Mouse (Mus musculus) embryonic facial prominence, embryonic 15.5 days (tissue): Measurements from ENCODE around the gene Cmas. TPM values are rescaled to one million over a fixed set of nuclear protein-coding genes. Genes with fewer than 3 reads are reported as not detected.

Source experiments
- ATAC-seq: fragments of 200-750 bp; cut with Nextera tagmentation; 2 replicates; pipeline ENCODE4 v1.8.0; 2017; ENCODE audit warnings: low read depth, moderate TSS enrichment; ENCODE audit not compliant: insufficient number of reproducible peaks, low FRiP score, low TSS enrichment
- H3K27ac ChIP-seq: fragments of 300-500 bp; sonication (generic); replicated peaks from 2 replicates; pipeline ENCODE4 v1.5.1; 2015; ENCODE audit warnings: mild to moderate bottlenecking, inconsistent platforms
- H3K27me3 ChIP-seq: fragments of 300-500 bp; sonication (generic); 2 replicates; pipeline ENCODE4 v1.6.1; 2015; ENCODE audit warnings: inconsistent platforms
- H3K36me3 ChIP-seq: fragments of 300-500 bp; sonication (generic); 2 replicates; pipeline ENCODE4 v1.6.1; 2015; ENCODE audit warnings: mild to moderate bottlenecking, inconsistent platforms
- H3K4me1 ChIP-seq: fragments of 300-500 bp; sonication (generic); 2 replicates; pipeline ENCODE4 v1.6.1; 2015; ENCODE audit warnings: inconsistent platforms
- H3K4me2 ChIP-seq: fragments of 300-500 bp; sonication (generic); replicated peaks from 2 replicates; pipeline ENCODE4 v1.6.1; 2015; ENCODE audit warnings: mild to moderate bottlenecking, inconsistent platforms
- H3K4me3 ChIP-seq: fragments of 300-500 bp; sonication (generic); replicated peaks from 2 replicates; pipeline ENCODE4 v1.5.1; 2015; ENCODE audit warnings: mild to moderate bottlenecking, inconsistent platforms
- H3K9ac ChIP-seq: fragments of 300-500 bp; sonication (generic); 2 replicates; pipeline ENCODE4 v1.6.1; 2015; ENCODE audit warnings: inconsistent platforms
- H3K9me3 ChIP-seq: fragments of 300-500 bp; sonication (generic); replicated peaks from 2 replicates; pipeline ENCODE4 v1.6.1; 2016; ENCODE audit warnings: inconsistent platforms
- WGBS: fragments of 180-500 bp; shearing (Covaris S2); methylation state at CpG from one replicate; pipeline ENCODE4 v1.1.7; 2015; 5-methylcytosine and 5-hydroxymethylcytosine counted together
- polyA plus RNA-seq: library from polyadenylated mRNA; unstranded; fragments of >200 nt; fragmentation: Nextera tagmentation; extraction: Ambion mirVana; gene quantifications from 2 replicates; pipeline ENCODE4 v1.2.1, GENCODE M21; 2015

Gene Cmas
- polyA plus RNA-seq, 1 experiment from 2014 or later: 83.5 TPM

GRCm38 (mm10) chr6:142795087-142795486, 38.6 kb downstream of the Cmas start:
- no peak for ATAC-seq
- WGBS: 81% methylated on average over 9 of the region's 9 CpGs

DNA sequence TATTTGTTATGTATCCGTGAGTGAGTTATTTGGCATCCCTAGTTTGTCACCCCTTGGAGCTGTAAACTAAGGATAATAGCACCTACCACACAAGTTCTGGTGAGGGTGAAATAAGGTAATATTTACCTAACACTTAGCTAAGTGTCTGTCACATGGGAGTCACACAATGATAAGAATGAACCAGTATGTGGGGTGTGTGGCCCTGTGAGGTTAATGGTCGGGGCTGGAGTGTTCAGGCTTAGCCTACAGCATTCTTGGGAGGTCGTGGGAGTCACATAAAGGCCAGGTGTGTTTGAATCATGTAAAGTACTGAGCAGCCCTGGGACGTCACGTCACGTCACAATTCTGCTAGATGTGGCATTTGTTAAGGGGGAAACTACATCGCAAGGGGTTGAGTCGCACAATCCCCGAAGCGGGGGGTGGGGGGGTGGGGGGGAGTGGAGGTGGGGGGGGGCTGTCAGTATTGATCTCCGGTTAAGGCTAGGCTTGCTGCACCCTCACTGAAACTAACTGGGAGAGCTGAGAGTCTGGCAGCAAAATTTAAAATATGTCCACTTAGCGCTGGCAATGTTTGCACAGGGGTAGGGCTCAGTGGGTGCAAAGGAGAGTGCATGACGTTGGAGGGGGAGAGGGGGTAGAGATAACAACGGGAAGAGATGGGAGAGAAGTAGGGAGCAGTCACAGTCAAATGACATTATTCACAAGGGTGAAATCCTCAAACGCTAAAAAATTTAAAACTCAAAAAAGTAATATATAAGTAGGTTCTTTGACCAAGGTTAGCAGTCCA, 39.4 kb downstream of the Cmas start:
- H3K27ac ChIP-seq: no peak overlapping the region
- no peak overlapping the region for H3K4me2 ChIP-seq
- no peaks in the 10 kb centered on the region for H3K36me3 ChIP-seq
- 73% methylated on average over 15 of the region's 15 CpGs for WGBS
- H3K27me3 ChIP-seq: no peaks in the 10 kb centered on the region
- H3K4me3 ChIP-seq: no peak overlapping the region
- peaks cover 4% of the 10 kb centered on the region; the same call in 1 of the 2 replicates for H3K4me1 ChIP-seq
- H3K9me3 ChIP-seq: no peaks in the 10 kb centered on the region
- H3K9ac ChIP-seq: no peak overlapping the region
- ATAC-seq: no peak

More at GRCm38 (mm10) chr6:142795087-142795486, 38.6 kb downstream of the Cmas start:
- Histone ChIP-seq H3K27ac (no peak overlapping the region), H3K4me3 (no peak overlapping the region), H3K9ac (no peak overlapping the region), H3K4me2 (no peak overlapping the region), H3K4me1 (peaks cover 4% of the 10 kb centered on the region; the same call in 1 of the 2 replicates), H3K36me3 (no peaks in the 10 kb centered on the region), H3K9me3 (no peaks in the 10 kb centered on the region), H3K27me3 (no peaks in the 10 kb centered on the region)

DNA sequence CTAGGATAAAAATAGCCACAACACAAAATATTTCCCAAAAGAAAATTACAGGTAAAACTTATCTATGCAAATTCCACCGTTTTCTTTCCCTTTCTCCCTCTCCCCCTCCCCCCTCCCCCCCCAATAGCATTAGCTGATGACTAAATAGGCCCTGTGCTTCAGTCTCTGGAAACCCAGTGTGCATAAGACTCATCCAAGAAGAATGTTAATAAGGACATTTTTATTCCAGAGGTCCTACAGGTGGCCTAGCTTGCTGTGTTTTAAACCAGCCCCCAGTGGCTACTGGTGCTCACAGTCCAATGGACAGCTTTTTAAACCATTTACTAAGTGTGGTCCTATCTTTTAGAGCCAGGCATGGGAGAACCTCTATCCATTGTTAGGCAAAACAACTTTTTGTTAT, 41.5 kb downstream of the Cmas start:
- Histone ChIP-seq H3K4me1 (0 out of 2 replicates have a peak, but pooled peaks cover 7% of the 10 kb centered on the region), H3K9me3 (no peaks in the 10 kb centered on the region), H3K4me3 (no peak overlapping the region), H3K9ac (no peak overlapping the region), H3K27me3 (no peaks in the 10 kb centered on the region), H3K27ac (no peak overlapping the region), H3K36me3 (no peaks in the 10 kb centered on the region), H3K4me2 (no peak overlapping the region)
- ATAC-seq: no peak
- WGBS: 88% methylated on average over 1 of the region's 1 CpGs

DNA sequence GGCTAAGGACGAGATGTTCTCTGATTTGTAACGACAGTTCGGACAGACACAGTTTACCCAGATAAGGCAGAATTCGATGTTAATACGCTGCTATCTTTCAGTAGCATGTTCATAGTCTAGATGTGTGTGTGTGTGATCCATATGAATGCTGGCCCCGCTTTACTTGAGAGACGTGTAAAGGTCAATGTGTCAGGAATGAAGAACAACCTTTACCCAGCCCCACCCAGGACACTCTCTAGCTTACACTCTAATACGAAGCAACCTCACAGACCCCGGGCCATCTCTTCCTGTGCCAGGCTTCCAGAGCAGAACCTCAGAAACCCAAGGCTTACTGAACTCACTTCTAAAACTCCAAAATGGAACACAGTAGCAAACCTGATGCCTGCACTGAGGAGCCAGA, 42.4 kb downstream of the Cmas start:
- 89% methylated on average over 9 of the region's 9 CpGs for WGBS
- no peak overlapping the region for H3K4me2 ChIP-seq
- no peak for ATAC-seq
- H3K36me3 ChIP-seq: no peaks in the 10 kb centered on the region
- H3K9ac ChIP-seq: no peak overlapping the region
- no peaks in the 10 kb centered on the region for H3K9me3 ChIP-seq
- no peaks in the 10 kb centered on the region for H3K27me3 ChIP-seq
- no peak overlapping the region for H3K27ac ChIP-seq
- H3K4me3 ChIP-seq: no peak overlapping the region
- H3K4me1 ChIP-seq: 0 out of 2 replicates have a peak, but pooled peaks cover 7% of the 10 kb centered on the region

GRCm38 (mm10) chr6:142799704-142800374, 43.4 kb downstream of the Cmas start:
- Histone ChIP-seq H3K4me1 (0 out of 2 replicates have a peak, but pooled peaks cover 7% of the 10 kb centered on the region), H3K36me3 (no peaks in the 10 kb centered on the region), H3K27ac (no peak overlapping the region), H3K27me3 (no peaks in the 10 kb centered on the region), H3K9ac (no peak overlapping the region), H3K9me3 (no peaks in the 10 kb centered on the region), H3K4me3 (no peak overlapping the region), H3K4me2 (no peak overlapping the region)
- 70% methylated on average over 7 of the region's 7 CpGs for WGBS
- no peak for ATAC-seq

DNA sequence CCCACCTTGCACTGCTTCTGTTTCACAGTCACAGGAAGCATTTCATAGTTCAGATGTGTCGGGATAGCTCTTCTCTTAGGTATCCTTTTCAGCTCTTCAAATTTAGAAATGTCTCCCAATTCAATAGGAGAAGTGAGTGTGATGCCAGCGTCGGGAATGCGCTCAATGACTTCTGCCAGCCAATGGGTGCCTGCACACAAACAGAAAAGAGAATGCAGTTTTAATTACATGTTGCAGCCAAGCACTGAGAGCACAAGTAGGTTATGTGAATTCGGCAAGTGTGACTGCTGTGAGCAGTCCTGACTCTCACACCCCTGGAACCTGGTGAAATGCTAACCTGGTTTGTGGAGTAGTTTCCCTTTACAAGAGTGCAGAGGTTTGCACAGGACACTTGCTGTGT, 45.2 kb downstream of the Cmas start:
- WGBS: 76% methylated on average over 5 of the region's 5 CpGs
- ATAC-seq: no peak
- no peak overlapping the region for H3K9ac ChIP-seq

GRCm38 (mm10) chr6:142802617-142803525, 46.4 kb downstream of the Cmas start:
- no peak overlapping the region for H3K9ac ChIP-seq
- 31% methylated on average over 11 of the region's 11 CpGs for WGBS
- H3K9me3 ChIP-seq: no peaks in the 10 kb centered on the region
- H3K4me2 ChIP-seq: no peak overlapping the region
- H3K27me3 ChIP-seq: no peaks in the 10 kb centered on the region
- H3K4me1 ChIP-seq: 0 out of 2 replicates have a peak, but pooled peaks cover 7% of the 10 kb centered on the region
- H3K4me3 ChIP-seq: no peak overlapping the region
- H3K36me3 ChIP-seq: no peaks in the 10 kb centered on the region
- no peak for ATAC-seq
- H3K27ac ChIP-seq: no peak overlapping the region

More for the DNA sequence above, 45.2 kb downstream of the Cmas start:
- Histone ChIP-seq H3K27me3 (no peaks in the 10 kb centered on the region), H3K4me2 (no peak overlapping the region), H3K27ac (no peak overlapping the region), H3K4me1 (0 out of 2 replicates have a peak, but pooled peaks cover 7% of the 10 kb centered on the region), H3K4me3 (no peak overlapping the region), H3K9me3 (no peaks in the 10 kb centered on the region), H3K36me3 (no peaks in the 10 kb centered on the region)

DNA sequence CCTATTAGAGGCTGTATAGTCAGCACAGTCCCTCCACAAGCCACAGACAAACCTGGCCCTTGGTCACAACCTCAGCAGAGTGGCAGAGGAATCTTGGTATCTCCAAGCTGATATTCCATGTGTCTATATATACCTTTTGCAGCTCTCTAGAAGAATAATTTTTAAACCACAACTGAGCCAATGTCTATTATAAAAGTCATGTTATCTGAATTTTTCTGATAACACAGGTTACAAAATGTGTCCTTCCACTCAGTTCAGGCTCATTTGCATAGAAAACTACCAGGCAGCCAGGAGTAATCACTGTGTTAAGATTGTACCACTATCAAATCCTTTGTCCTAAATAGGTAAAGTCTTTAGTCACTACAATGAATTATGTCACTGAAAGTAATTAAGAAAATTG, 47.9 kb downstream of the Cmas start, which contains the start of gene Sult6b2:
Sult6b2 (minus strand) TSS at position 101 of the 400 bp plus-strand sequence.
- Histone ChIP-seq H3K27me3 (no peaks in the 10 kb centered on the region), H3K4me3 (no peak within 1 kb of the TSS), H3K4me1 (0 out of 2 replicates have a peak, but pooled peaks cover 7% of the 10 kb centered on the region), H3K9me3 (no peaks in the 10 kb centered on the region), H3K9ac (no peak within 1 kb of the TSS), H3K4me2 (no peak within 1 kb of the TSS), H3K36me3 (no peaks in the 10 kb centered on the region), H3K27ac (no peak within 1 kb of the TSS)
- ATAC-seq: no peak

- Histone ChIP-seq H3K36me3 (no peaks in the 10 kb centered on the region), H3K4me2 (no peak overlapping the region), H3K4me3 (no peak overlapping the region), H3K9me3 (no peaks in the 10 kb centered on the region), H3K9ac (no peak overlapping the region), H3K4me1 (0 out of 2 replicates have a peak, but pooled peaks cover 7% of the 10 kb centered on the region), H3K27ac (no peak overlapping the region), H3K27me3 (no peaks in the 10 kb centered on the region)
- 66% methylated on average over 4 of the region's 4 CpGs for WGBS
- no peak for ATAC-seq
These were observed 49.8 kb downstream of the Cmas start for GRCm38 (mm10) chr6:142806326-142806725.

DNA sequence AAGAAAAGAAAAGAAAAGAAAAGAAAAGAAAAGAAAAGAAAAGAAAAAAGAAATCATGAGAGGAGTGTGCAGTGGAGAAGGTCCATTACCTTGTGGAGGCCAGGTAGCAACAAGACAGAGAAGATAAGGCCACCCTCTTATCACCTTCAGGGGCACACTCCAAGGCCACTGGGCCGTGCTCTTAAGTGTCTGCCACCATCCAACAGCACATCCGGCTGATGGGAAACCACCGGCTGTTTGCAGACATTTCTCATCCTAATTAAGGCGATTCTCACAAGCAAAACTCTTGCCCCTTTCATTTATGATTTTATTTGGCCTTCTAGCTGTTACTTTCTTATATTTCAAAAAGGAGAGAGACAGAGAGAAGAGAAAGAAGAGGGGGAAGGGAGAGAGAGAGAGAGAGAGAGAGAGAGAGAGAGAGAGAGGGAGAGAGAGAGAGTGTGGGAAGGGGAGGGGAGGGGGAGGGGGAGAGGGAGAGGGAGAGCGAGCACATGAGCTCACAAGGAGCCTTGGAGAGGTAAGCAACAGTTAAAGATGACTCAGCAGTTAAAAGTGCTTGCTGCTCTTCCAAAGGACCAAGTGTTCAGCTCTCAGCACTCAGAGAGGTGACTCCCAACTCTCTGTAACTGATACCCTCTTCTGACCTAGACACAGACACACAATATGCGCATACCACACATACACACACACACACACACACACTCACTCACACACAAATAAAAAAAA, 53.0 kb downstream of the Cmas start:
- 41% methylated on average over 6 of the region's 6 CpGs for WGBS
- no peaks in the 10 kb centered on the region for H3K9me3 ChIP-seq
- no peak overlapping the region for H3K4me2 ChIP-seq
- no peaks in the 10 kb centered on the region for H3K27me3 ChIP-seq
- ATAC-seq: no peak
- H3K27ac ChIP-seq: no peak overlapping the region
- no peaks in the 10 kb centered on the region for H3K36me3 ChIP-seq
- no peak overlapping the region for H3K4me3 ChIP-seq
- no peak overlapping the region for H3K9ac ChIP-seq
- H3K4me1 ChIP-seq: no peaks in the 10 kb centered on the region; the same call in 1 of the 2 replicates
